Mouse (Mus musculus) spleen, postnatal 36 days (tissue): ENCODE data around the gene Lrp2bp.

Experiments
- DNase-seq, 2 experiments: peaks; one replicate each; pipeline ENCODE4 v3.0.0; 2022; ENCODE audit warnings: low spot score in 2 of 2, mixed read lengths in 1 of 2

Gene Lrp2bp

GRCm38 (mm10) chr8:46024392-46024791 lies 25.3 kb downstream of the Lrp2bp start:
- DNase-seq = no peak

DNA sequence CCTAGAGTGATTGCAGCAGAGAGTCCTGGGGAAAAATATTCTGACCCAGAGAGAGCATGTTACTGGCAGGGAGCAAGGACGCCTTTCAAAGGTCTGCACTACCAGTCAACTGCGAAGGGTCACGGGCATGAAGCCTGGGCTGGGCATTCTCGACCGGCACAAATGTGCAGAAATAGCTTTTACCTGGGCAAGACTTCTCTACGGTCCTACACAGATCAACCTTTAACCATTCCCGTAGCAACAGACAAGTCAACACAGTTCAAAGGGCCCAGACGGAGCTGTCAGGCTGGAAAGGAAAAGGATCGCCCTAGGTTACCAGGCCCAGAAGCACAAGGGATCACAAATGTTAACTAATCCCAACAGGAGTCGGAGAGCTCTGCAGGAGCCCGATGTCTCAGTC lies 37.1 kb downstream of the Lrp2bp start:
- no peak for DNase-seq

DNA sequence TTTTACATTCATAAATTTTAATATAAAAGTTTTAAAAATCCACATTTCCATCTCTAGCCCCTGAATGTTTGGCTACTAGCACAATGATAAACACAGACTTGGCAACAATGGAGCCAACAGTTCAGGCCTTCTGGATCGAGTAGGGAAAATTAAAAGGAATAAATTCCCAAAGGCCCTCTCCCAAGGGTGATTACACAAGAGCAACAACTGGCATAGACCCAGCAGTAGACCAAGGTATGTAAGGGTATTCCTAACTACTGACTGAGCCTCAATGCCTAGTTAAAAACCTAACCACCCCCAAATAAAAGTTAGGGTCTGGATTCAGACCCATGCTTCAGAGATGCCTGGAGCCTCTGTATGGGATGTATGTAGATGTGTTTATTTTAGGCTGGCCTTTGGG lies 40.6 kb downstream of the Lrp2bp start:
- no peak for DNase-seq

DNA sequence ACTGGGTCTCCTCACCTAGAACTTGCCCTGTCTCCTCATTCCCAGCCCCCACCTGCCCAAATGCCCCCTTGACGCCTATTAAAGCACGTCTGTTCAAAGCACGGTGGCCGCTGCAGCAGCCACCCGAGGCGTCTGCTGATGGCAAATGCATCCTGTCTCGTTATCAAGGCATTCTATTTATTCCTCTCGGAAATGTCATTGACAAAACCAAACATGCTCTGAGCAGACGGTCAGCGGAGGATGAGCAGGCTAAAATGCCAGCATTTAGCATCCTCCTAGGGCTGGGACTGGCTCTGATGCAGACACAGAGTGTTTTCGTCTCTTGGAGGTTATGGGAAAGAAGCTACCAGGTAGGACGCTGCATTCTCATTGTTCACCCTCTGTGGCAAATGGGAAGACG lies 41.2 kb downstream of the Lrp2bp start:
- DNase-seq = no peak

GRCm38 (mm10) chr8:46072798-46073197 lies 73.7 kb downstream of the Lrp2bp start:
- DNase-seq = no peak

DNA sequence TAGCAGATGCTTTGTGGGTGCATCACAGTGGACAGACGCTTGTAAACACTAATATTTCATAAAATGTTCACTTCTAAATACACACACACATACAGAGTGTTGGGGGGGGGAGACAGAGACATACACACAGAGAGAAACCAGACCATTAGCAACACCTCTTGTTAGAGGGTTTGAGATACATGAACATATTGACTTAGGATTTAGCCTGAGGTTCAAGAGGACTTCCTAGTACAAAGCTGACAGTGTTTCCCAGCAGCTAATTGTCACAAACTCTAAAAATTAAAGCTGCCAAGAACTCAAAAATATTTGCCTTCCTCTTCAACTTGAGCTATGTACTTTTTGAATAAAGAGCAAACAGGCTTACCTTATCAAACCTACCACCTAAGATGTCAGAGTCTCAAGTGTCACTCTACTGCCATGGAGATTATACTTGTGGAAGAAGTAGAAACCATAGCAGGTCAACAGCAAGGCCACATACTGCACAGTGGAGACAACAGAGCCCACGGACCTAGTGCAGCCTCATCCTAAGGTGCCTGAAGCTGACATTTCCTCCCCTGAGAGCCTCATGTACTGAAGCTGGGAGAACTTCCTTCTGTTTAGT lies 74.5 kb downstream of the Lrp2bp start:
- no peak for DNase-seq

DNA sequence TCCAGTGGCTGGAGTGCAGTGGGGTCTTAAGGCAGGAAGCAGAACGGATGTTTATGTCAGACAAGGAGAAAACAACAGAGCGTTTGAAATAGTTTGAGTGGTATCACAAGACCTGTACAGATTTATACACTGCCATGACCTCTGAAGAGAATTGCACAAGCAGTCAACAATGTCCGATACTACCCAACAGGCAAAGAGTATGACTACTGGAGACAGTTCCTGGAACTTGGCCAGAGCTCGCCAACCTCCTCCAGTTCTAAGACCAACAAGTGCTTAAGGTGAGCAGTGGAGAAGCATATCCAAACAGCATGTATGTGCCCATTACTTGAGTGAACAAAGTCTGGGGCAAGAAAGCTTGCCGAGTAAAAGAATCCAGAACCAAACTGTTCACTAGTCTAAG lies 76.1 kb downstream of the Lrp2bp start:
- DNase-seq = no peak

DNA sequence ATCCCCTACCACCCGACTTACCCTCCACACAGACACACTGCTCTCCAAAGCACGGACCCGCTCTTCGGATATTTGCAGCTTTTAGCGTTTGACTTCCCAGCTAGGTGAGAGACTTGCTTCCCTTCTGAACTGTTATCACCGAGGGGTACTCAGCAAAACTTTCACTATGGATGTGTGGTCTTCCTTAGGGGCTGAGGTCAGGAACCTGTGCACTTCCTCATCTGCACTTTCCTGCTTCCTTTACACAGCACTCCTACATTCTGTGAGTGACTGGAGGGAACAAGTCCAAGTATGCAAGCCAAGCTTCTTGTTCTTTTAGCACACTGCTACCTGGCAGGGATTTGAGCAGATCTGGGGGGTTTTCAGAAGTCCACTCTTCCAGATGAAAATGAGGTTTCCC lies 79.8 kb downstream of the Lrp2bp start:
- no peak for DNase-seq
